Mouse (Mus musculus) forebrain, embryonic 11.5 days (tissue): ENCODE measurements around the gene Hhatl. TPM values are rescaled to one million over a fixed set of nuclear protein-coding genes. Genes with fewer than 3 reads are reported as not detected.

Experiments
- ATAC-seq: fragments of 200-750 bp; cut with Nextera tagmentation; replicated peaks from 2 replicates; pipeline ENCODE4 v1.8.0; 2017; ENCODE audit warnings: moderate TSS enrichment; ENCODE audit not compliant: low FRiP score
- DNase-seq: peaks from one replicate; pipeline ENCODE4 v3.0.0-alpha.2; 2017; ENCODE audit warnings: low spot score
- H3K27ac ChIP-seq: fragments of 300-500 bp; sonication (generic); 2 replicates; pipeline ENCODE4 v1.5.1; 2014; ENCODE audit warnings: low read depth, low read length
- H3K27me3 ChIP-seq: fragments of 300-500 bp; sonication (generic); 2 replicates; pipeline ENCODE4 v1.6.1; 2014; ENCODE audit warnings: mild to moderate bottlenecking, low read length, mixed read lengths; ENCODE audit not compliant: control insufficient read depth, insufficient read depth
- H3K36me3 ChIP-seq: fragments of 300-500 bp; sonication (generic); 2 replicates; pipeline ENCODE4 v1.6.1; 2014; ENCODE audit warnings: mild to moderate bottlenecking, low read length, moderate library complexity, mixed read lengths; ENCODE audit not compliant: control insufficient read depth, insufficient read depth
- H3K4me1 ChIP-seq: fragments of 300-500 bp; sonication (generic); replicated peaks from 2 replicates; pipeline ENCODE4 v1.6.1; 2014; ENCODE audit warnings: low read length, mixed read lengths; ENCODE audit not compliant: control insufficient read depth, insufficient read depth
- H3K4me2 ChIP-seq: fragments of 300-500 bp; sonication (generic); 2 replicates; pipeline ENCODE4 v1.6.1; 2014; ENCODE audit warnings: low read depth, mild to moderate bottlenecking, low read length, moderate library complexity, mixed read lengths; ENCODE audit not compliant: severe bottlenecking
- H3K4me3 ChIP-seq: fragments of 300-500 bp; sonication (generic); 2 replicates; pipeline ENCODE4 v1.5.1; 2014; ENCODE audit warnings: low read depth, low read length
- H3K9ac ChIP-seq: fragments of 300-500 bp; sonication (generic); 2 replicates; pipeline ENCODE4 v1.6.1; 2014; ENCODE audit warnings: low read length
- H3K9me3 ChIP-seq: fragments of 300-500 bp; sonication (generic); 2 replicates; pipeline ENCODE4 v1.6.1; 2016; ENCODE audit warnings: low read length, mixed read lengths; ENCODE audit not compliant: control insufficient read depth
- WGBS: fragments of 180-500 bp; shearing (Covaris S2); extraction: QIAGEN DNeasy Blood & Tissue Kit; methylation state at CpG from one replicate; pipeline ENCODE4 v1.1.7; 2014; 5-methylcytosine and 5-hydroxymethylcytosine counted together
- polyA plus RNA-seq: library from polyadenylated mRNA; unstranded; fragments of >200 nt; fragmentation: Nextera tagmentation; extraction: Ambion mirVana; gene quantifications from 2 replicates; pipeline ENCODE4 v1.2.1, GENCODE M21; 2014

The Hhatl gene
- polyA plus RNA-seq = 0.11 TPM in 1 of 2 replicates, not detected in the other

DNA sequence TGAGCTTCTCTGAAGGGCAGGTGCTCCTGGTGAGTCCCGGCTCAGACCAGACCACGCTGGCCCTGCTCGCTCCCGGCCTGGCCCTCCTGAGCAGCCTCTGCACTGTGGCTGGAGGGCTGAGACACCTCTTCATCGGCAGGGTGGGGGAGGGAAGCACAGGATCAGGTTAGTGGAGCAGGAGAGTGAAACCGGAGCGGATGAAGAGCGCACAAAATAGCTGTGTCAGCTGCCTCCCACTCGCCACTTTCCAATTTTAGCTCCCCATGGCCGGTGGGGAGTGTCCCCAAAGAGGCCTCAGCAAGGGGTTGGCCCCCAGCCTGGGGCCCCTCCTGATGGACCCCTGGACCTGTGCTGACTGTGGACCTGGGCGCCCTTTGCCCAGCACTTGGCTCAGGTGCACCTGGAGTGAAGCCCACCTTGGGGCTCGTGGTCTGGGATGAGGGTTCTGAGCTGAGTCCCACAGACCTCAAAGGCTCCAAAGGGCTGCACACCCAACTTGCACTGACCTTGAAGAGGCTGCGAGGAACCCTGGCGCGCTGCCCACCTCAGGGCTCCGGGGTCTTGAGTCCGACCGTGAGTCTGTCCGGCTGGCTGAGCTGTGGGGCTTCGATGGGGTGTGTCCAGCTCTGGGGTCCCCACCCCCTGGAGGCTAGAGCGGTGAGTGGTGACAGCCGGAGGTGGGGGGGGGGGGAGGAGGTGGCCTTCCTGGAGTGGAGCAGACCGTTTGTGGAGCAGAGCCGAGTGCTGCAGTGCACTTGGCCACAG is at the start of gene Hhatl:
Hhatl (minus strand) TSS at position 751 of the 765 bp plus-strand sequence.
- Histone ChIP-seq H3K9ac (no peak within 1 kb of the TSS), H3K36me3 (no peaks in the 10 kb centered on the region), H3K4me2 (no peak within 1 kb of the TSS), H3K9me3 (no peaks in the 10 kb centered on the region), H3K27me3 (no peaks in the 10 kb centered on the region), H3K4me1 (no peaks in the 10 kb centered on the region), H3K27ac (no peak within 1 kb of the TSS), H3K4me3 (no peak within 1 kb of the TSS)
- 50% methylated on average over 24 of the region's 24 CpGs for WGBS
- no peak for ATAC-seq
- DNase-seq = no peak

DNA sequence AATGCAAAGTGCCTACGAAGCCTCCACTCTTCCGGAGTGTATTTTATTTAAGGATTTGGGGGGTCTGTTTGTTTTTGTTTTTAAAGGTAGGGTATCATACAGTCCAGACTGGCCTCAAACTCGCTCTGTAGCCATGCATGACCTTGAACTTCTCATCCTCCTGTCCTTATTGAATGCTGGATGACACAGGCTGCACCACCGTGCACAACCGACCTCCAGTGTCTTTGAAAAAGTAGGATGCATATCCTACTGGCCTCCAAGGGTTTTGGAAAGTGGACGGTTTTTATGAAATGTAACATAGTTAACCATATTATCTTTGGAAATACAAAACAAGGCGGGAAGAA is 47.3 kb upstream of the Hhatl start:
- peak; percentile 67 for ATAC-seq
- H3K9ac ChIP-seq = peak overlapping the region; percentile 58; the same call in 1 of the 2 replicates
- no peak overlapping the region for H3K27ac ChIP-seq
- H3K4me2 ChIP-seq = peak overlapping the region; percentile 83
- H3K27me3 ChIP-seq = no peaks in the 10 kb centered on the region
- no peaks in the 10 kb centered on the region for H3K9me3 ChIP-seq
- H3K36me3 ChIP-seq = no peaks in the 10 kb centered on the region
- H3K4me3 ChIP-seq = peak overlapping the region; percentile 44
- H3K4me1 ChIP-seq = peaks cover 2% of the 10 kb centered on the region; the same call in 1 of the 2 replicates
- DNase-seq = no peak
- 38% methylated on average over 7 of the region's 7 CpGs for WGBS

DNA sequence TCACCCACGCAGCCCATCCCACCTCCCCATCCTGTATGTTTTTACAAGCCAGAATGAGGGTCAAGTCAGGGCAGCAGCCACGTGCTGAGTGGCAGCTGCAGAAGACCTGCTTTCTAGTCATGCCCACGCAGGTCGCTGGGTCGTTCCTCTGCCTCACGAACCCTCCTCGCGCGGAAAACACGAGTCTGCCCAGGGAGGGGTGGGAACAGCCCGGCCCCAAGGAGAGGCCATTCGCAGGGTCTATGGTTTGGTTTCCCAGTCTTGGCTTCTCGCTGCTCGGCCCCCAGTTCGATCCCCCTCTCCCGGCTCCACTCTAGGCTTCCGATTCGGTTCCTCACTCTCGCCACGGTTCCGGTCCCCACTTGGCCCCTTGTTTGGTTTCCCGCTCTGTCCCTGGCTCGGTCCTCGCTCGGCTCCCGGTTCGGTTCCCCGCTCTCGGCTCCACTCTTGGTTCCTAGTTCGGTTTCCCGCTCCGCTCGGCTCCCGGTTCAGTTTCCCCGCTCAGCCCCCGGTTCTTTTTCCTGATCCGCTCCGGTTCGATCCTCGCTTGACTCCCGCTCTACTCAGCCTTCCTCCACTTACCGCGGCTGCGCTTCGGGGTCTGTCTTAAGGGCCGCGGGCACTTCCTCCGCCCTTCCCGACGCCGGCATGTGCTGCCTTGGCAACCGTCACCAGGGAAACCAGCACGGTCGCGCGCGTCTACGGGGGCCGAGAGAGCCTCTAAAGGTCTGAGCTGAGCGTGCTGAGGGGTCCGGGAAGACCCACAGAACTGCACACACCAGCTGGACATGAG is 46.7 kb upstream of the Hhatl start, which contains the start of gene Ccdc13:
Ccdc13 (minus strand) TSS at position 633 of the 793 bp plus-strand sequence.
- ATAC-seq = peak; percentile 95
- no peaks in the 10 kb centered on the region for H3K9me3 ChIP-seq
- DNase-seq = peak; percentile 95
- peaks cover 2% of the 10 kb centered on the region; the same call in 1 of the 2 replicates for H3K4me1 ChIP-seq
- WGBS = 3% methylated on average over 61 of the region's 61 CpGs
- H3K27ac ChIP-seq = no peak within 1 kb of the TSS
- peak within 1 kb of the TSS; percentile 58 for H3K9ac ChIP-seq
- no peaks in the 10 kb centered on the region for H3K36me3 ChIP-seq
- no peaks in the 10 kb centered on the region for H3K27me3 ChIP-seq
- H3K4me2 ChIP-seq = peak within 1 kb of the TSS; percentile 83
- peak within 1 kb of the TSS; percentile 44 for H3K4me3 ChIP-seq

DNA sequence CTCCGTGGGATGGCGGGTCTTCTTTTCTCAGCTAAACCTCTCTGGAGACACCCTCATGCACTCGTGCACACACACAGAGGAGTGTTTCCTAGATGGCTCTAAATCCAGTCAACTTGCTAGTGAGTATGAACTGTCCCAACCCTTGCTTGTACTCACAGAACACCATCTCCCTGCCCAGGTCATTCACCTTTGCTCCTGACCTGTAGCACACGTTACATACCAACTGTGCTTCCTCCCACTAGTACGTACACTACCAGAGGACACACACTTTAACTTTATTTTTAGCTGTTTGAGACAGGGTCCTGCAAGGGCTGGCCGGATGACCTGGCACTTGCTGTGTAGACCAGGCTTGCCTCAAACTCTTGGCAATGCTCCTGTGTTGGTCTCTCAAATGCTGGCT is 45.7 kb upstream of the Hhatl start:
- H3K27me3 ChIP-seq = no peaks in the 10 kb centered on the region
- H3K4me1 ChIP-seq = peaks cover 2% of the 10 kb centered on the region; the same call in 1 of the 2 replicates
- DNase-seq = no peak
- no peaks in the 10 kb centered on the region for H3K9me3 ChIP-seq
- H3K36me3 ChIP-seq = no peaks in the 10 kb centered on the region
- no peak overlapping the region for H3K9ac ChIP-seq
- H3K4me3 ChIP-seq = no peak overlapping the region
- H3K27ac ChIP-seq = no peak overlapping the region
- WGBS = 90% methylated on average over 6 of the region's 6 CpGs
- H3K4me2 ChIP-seq = no peak overlapping the region
- ATAC-seq = no peak

DNA sequence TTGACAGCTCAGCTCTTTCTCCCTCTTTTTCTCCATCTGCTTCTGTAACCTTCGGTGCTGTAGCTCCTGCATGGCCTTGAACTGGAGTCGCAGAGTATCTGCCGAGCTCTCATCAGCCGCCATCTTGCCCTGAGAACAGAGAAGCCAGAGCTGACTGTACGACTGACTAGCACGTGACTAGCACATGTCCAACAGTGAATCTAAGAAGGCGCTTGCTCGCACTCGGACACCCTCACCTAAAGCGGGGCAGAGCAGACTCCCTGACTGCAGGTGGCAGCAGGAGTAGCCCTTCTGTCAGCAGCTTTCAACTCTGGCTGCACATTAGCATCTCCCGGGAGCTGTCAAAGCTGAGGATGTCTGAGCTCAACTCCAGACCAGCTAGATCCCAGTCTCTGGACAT is 41.5 kb upstream of the Hhatl start:
- Histone ChIP-seq H3K4me3 (no peak overlapping the region), H3K4me1 (peaks cover 4% of the 10 kb centered on the region; the same call in 1 of the 2 replicates), H3K9me3 (no peaks in the 10 kb centered on the region), H3K36me3 (no peaks in the 10 kb centered on the region), H3K27ac (no peak overlapping the region), H3K4me2 (no peak overlapping the region), H3K9ac (no peak overlapping the region), H3K27me3 (no peaks in the 10 kb centered on the region)
- WGBS = 85% methylated on average over 11 of the region's 11 CpGs
- ATAC-seq (no peak), DNase-seq (no peak)

DNA sequence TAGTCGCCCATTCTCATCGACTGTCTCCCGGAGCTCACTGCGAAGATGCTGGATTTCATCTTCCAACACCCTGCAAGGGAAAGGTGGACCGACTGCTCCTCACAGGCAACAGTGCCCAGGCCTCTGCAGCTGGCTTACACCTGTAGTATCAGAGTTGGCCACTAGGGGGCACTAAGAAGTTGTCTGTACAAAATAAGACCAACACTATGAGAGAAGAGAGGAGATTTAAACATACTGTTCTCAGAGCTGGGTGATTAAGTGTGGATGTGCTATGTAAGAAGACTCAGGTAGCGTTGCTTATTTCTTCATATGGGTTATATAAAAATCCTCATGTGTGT is 38.6 kb upstream of the Hhatl start:
- Histone ChIP-seq H3K4me2 (no peak overlapping the region), H3K27ac (no peak overlapping the region), H3K4me1 (0 out of 2 replicates have a peak, but pooled peaks cover 2% of the 10 kb centered on the region), H3K4me3 (no peak overlapping the region), H3K27me3 (no peaks in the 10 kb centered on the region), H3K9ac (no peak overlapping the region), H3K36me3 (no peaks in the 10 kb centered on the region), H3K9me3 (no peaks in the 10 kb centered on the region)
- WGBS = 34% methylated on average over 6 of the region's 6 CpGs
- ATAC-seq (0 out of 2 replicates have a peak, but pooled peaks have one; percentile 55), DNase-seq (peak; percentile 86)

DNA sequence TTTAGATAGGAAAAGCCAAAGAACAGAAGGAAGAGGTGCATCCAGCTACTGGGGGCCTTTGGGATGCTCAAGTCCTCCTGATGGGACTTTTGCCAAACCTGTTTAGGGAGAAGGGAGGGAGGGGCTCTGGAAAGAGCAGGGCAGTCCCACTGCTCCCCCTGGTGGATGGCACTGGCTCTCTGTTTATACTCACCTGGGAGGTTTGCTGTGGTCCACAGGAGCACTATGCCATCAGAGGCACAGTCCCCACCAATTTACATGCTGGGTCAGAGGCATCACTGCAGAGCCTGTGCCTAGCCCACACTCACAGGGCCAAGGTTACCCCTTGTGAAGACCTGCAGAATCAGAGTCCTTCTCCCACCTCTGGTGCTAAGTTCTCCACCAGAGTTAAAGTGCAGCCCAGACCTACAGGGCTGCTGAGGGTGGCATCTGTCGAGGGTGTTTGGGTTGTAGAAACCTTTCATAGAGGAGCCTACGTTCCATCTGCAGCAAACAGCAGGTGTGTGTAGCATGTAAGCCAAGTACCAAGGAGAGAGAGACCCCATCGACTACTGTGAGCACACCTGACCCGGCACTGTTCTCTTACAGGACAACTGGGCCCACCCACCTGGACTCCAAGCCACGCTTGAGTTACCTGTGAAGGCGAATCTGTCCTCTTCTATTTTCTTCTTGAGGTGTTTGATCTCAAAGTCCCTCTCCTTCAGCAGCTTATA is 38.1 kb upstream of the Hhatl start:
- DNase-seq = no peak
- WGBS = 74% methylated on average over 6 of the region's 6 CpGs
- no peak for ATAC-seq

DNA sequence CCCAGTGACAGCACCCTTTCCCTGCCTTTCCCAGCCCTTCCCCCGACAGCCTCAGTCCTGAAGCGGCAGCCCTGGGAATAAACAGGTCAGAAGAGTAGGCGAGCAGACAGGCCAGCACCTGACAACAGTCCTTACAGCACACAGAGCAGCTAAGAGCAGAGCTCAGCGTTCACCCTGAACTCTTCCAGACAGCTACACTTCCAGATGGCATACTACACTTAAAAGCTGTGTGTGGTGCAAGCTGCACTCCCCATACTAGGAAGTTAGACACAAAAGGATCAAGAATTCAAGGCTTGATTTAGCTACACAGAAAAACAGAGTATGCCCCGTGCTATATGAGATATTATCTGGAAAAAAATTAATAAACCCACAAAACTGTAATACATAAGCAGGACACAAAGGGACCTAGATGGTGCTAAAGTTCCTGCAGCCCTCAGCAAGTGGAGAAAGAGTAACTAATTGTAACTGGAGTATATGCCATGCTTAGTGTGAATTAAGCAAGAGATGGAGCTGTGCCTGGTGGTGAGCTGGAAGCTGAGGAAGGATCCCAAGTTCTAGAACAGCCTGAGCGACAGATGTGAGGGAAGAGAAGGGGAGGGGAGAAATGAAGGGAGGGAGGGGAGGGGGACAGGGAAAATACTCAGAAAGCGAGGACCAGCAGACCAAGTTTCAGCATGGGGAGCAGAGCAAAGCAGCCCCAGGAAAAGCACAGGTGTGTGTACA is 37.1 kb upstream of the Hhatl start:
- no peak for ATAC-seq
- Histone ChIP-seq H3K36me3 (no peaks in the 10 kb centered on the region), H3K27ac (no peak overlapping the region), H3K9me3 (no peaks in the 10 kb centered on the region), H3K27me3 (no peaks in the 10 kb centered on the region), H3K4me2 (no peak overlapping the region), H3K9ac (no peak overlapping the region), H3K4me1 (0 out of 2 replicates have a peak, but pooled peaks cover 2% of the 10 kb centered on the region), H3K4me3 (no peak overlapping the region)
- WGBS = 70% methylated on average over 7 of the region's 7 CpGs
- no peak for DNase-seq

More for the DNA sequence above, 38.1 kb upstream of the Hhatl start:
- no peaks in the 10 kb centered on the region for H3K36me3 ChIP-seq
- H3K9me3 ChIP-seq = no peaks in the 10 kb centered on the region
- H3K4me3 ChIP-seq = no peak overlapping the region
- H3K4me2 ChIP-seq = no peak overlapping the region
- H3K4me1 ChIP-seq = 0 out of 2 replicates have a peak, but pooled peaks cover 2% of the 10 kb centered on the region
- H3K27ac ChIP-seq = no peak overlapping the region
- no peak overlapping the region for H3K9ac ChIP-seq
- no peaks in the 10 kb centered on the region for H3K27me3 ChIP-seq
